Mouse (Mus musculus) heart, adult 11 months (tissue): ENCODE results near the gene Scgb1b7.
"Not testable (repeated sequence)": the region's sequence is repeated elsewhere in the genome, so short reads cannot be mapped to it uniquely, and the experiment has no call there.

ENCODE experiments used
- DNase-seq: peaks from one replicate; pipeline ENCODE4 v3.0.0; 2022

Scgb1b7 gene

GRCm38 (mm10) chr7:31712365-31712764 lies at the start of gene Scgb1b7:
Gene Scgb1b7, plus strand, starts transcription at chr7:31712665.
- not testable (repeated sequence) for DNase-seq

DNA sequence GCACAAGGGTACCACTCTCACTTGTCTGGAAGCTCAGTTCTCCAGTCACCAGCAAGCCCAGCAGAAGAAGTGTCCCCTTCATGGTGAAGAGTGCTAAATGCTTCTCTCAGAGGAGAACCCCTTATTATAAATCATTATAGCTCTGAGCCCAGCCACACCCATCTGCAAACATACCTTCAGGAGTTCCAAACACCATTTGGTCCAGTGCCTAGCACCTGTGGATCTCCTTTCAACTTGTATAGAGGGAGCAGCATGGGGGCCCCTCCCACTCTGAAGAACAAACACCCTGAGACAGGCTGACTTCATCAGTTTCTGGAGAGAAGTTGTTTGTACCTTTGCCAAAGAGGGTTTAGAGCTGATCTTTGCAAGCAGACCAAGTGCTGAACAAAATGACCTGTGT lies 6.8 kb upstream of the Scgb1b7 start, which contains the start of gene Scgb2b7:
Gene Scgb2b7, minus strand, starts transcription at position 101 of the 400 bp plus-strand sequence.
- not testable (repeated sequence) for DNase-seq
